Comparison of ENCODE assay signal across 10 mouse cellular contexts in the genomic region with DNA sequence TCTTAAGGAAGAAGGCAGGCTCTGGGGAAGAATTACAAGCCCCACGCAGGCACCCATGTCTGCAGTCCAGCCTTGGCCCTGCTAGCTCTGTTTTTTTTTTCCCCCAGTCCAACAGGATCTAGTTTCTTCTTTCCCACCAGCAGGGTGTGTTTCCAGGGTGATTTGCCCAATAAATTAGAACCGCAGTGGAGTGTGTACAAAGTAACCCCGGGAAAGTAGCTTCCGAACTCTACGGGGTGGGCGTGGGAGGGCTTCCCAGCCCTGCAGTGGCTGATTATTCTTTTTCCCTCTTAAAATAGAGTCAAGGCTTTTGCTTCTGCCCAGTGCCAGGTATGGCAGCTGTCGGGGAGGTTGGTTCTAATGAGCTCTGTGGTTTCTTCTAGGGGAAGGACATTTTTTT. TPM values are rescaled to one million over a fixed set of nuclear protein-coding genes. Genes with fewer than 3 reads are reported as not detected.
DNase-seq lines count a peak whose midpoint lies in the region; ATAC-seq lines count a peak whose summit lies in the region.
"Had no signal": no experiment of that assay in that cellular context is flagged by ENCODE, and none has a peak within 500 bp of the region (broad histone marks: within the 10 kb centered on the region; RNA-seq: fewer than 3 reads in every experiment).

No protein-coding gene starts in this region.

- intact Hi-C loops in heart, postnatal 36 days (cut with DNase I) = no loop called here

- no peak overlapping the region for H3K4me2 ChIP-seq in midbrain, embryonic 11.5 days
- no peak overlapping the region for H3K4me2 ChIP-seq in forebrain, embryonic 15.5 days (replicated peaks)
- H3K4me2 ChIP-seq in limb, embryonic 13.5 days (replicated peaks) = peak overlapping the region; percentile 33
- H3K4me2 ChIP-seq in stomach, embryonic 16.5 days (ENCODE audit: low read depth, low read length) = no peak overlapping the region

- 29% methylated on average over 7 of the region's 7 CpGs for WGBS in midbrain, embryonic 10.5 days
- 17% methylated on average over 7 of the region's 7 CpGs for WGBS in midbrain, embryonic 11.5 days
- WGBS in forebrain, embryonic 15.5 days = 8% methylated on average over 7 of the region's 7 CpGs
- WGBS in limb, embryonic 13.5 days = 7% methylated on average over 7 of the region's 7 CpGs
- 17% methylated on average over 7 of the region's 7 CpGs for WGBS in stomach, embryonic 16.5 days

- ATAC-seq in midbrain, embryonic 11.5 days (ENCODE audit: low FRiP score) = no peak
- peak; percentile 24 for ATAC-seq in forebrain, embryonic 15.5 days (replicated peaks)
- peak; percentile 22; the same call in 1 of the 2 replicates for ATAC-seq in limb, embryonic 13.5 days (ENCODE audit: low FRiP score, low read depth)
- ATAC-seq in stomach, embryonic 16.5 days (ENCODE audit: insufficient read depth, low FRiP score) = no peak
- ATAC-seq: inflammation-experienced regulatory T-cells, adult 6 months had no signal

- H3K27me3 ChIP-seq in midbrain, embryonic 10.5 days (ENCODE audit: low read depth, poor library complexity, severe bottlenecking) = no peaks in the 10 kb centered on the region
- no peaks in the 10 kb centered on the region for H3K27me3 ChIP-seq in midbrain, embryonic 11.5 days (ENCODE audit: control insufficient read depth, insufficient read depth, low read length)
- H3K27me3 ChIP-seq in forebrain, embryonic 15.5 days = no peaks in the 10 kb centered on the region
- H3K27me3 ChIP-seq in limb, embryonic 13.5 days = no peaks in the 10 kb centered on the region
- H3K27me3 ChIP-seq in stomach, embryonic 16.5 days (ENCODE audit: control insufficient read depth, insufficient read depth, low read length) = no peaks in the 10 kb centered on the region

- peaks cover 68% of the 10 kb centered on the region for H3K4me1 ChIP-seq in midbrain, embryonic 10.5 days
- H3K4me1 ChIP-seq in midbrain, embryonic 11.5 days (ENCODE audit: control insufficient read depth, insufficient read depth, low read length) = peaks cover 27% of the 10 kb centered on the region
- peaks cover 71% of the 10 kb centered on the region for H3K4me1 ChIP-seq in forebrain, embryonic 15.5 days
- peaks cover 85% of the 10 kb centered on the region for H3K4me1 ChIP-seq in limb, embryonic 13.5 days
- peaks cover 46% of the 10 kb centered on the region for H3K4me1 ChIP-seq in stomach, embryonic 16.5 days (ENCODE audit: control insufficient read depth, insufficient read depth, low read length)

- peak overlapping the region; percentile 60 for H3K27ac ChIP-seq in midbrain, embryonic 10.5 days (replicated peaks)
- H3K27ac ChIP-seq in midbrain, embryonic 11.5 days (ENCODE audit: low read depth, low read length) = no peak overlapping the region
- H3K27ac ChIP-seq in forebrain, embryonic 15.5 days (replicated peaks) = peak overlapping the region; percentile 77
- peak overlapping the region; percentile 67 for H3K27ac ChIP-seq in limb, embryonic 13.5 days
- peak overlapping the region; percentile 44 for H3K27ac ChIP-seq in stomach, embryonic 16.5 days (ENCODE audit: low read length)

- no peak overlapping the region for H3K4me3 ChIP-seq in midbrain, embryonic 10.5 days
- H3K4me3 ChIP-seq in midbrain, embryonic 11.5 days (ENCODE audit: low read depth, low read length) = no peak overlapping the region
- no peak overlapping the region for H3K4me3 ChIP-seq in forebrain, embryonic 15.5 days
- no peak overlapping the region for H3K4me3 ChIP-seq in limb, embryonic 13.5 days
- no peak overlapping the region for H3K4me3 ChIP-seq in stomach, embryonic 16.5 days (replicated peaks; ENCODE audit: low read length)

- DNase-seq in midbrain, embryonic 10.5 days (ENCODE audit: low spot score) = no peak
- DNase-seq in midbrain, embryonic 11.5 days (ENCODE audit: low spot score, missing footprints) = no peak
- no peak for DNase-seq in thymus, postnatal 25 days
- DNase-seq in c-Kit-positive CD71-positive TER-119-positive erythroid progenitor cells, embryonic 14.5 days (ENCODE audit: low spot score) = no peak
- DNase-seq in heart, postnatal 36 days = no peak
- DNase-seq: thymus, postnatal 14 days had no signal

- H3K36me3 ChIP-seq in midbrain, embryonic 10.5 days = peaks cover 24% of the 10 kb centered on the region
- no peaks in the 10 kb centered on the region for H3K36me3 ChIP-seq in midbrain, embryonic 11.5 days (ENCODE audit: control insufficient read depth, insufficient read depth, low read length)
- no peaks in the 10 kb centered on the region for H3K36me3 ChIP-seq in forebrain, embryonic 15.5 days
- peaks cover 8% of the 10 kb centered on the region; the same call in 1 of the 2 replicates for H3K36me3 ChIP-seq in limb, embryonic 13.5 days
- H3K36me3 ChIP-seq in stomach, embryonic 16.5 days (ENCODE audit: control insufficient read depth, insufficient read depth, low read length) = no peaks in the 10 kb centered on the region

- no peak overlapping the region for H3K9ac ChIP-seq in midbrain, embryonic 11.5 days (ENCODE audit: low read length)
- H3K9ac ChIP-seq in forebrain, embryonic 15.5 days (replicated peaks) = no peak overlapping the region
- no peak overlapping the region; the same call in 1 of the 2 replicates for H3K9ac ChIP-seq in limb, embryonic 13.5 days
- H3K9ac ChIP-seq in stomach, embryonic 16.5 days (ENCODE audit: low read length) = no peak overlapping the region

- no peaks in the 10 kb centered on the region; the same call in 1 of the 2 replicates for H3K9me3 ChIP-seq in midbrain, embryonic 10.5 days (replicated peaks)
- no peaks in the 10 kb centered on the region for H3K9me3 ChIP-seq in midbrain, embryonic 11.5 days (ENCODE audit: control insufficient read depth, low read length)
- H3K9me3 ChIP-seq in forebrain, embryonic 15.5 days = no peaks in the 10 kb centered on the region
- no peaks in the 10 kb centered on the region for H3K9me3 ChIP-seq in limb, embryonic 13.5 days
- no peaks in the 10 kb centered on the region for H3K9me3 ChIP-seq in stomach, embryonic 16.5 days (replicated peaks; ENCODE audit: control insufficient read depth, low read length)

RNA-seq across cellular contexts. Expression of a gene that starts 35.3 kb away (rescaled TPM):
- polyA plus RNA-seq in midbrain, embryonic 10.5 days (2016; fragmentation: Nextera tagmentation; extraction: Ambion mirVana) = 11.8 and 11.9 TPM in 2 replicates
- 9.7 TPM in 2 replicates for polyA plus RNA-seq in midbrain, embryonic 11.5 days (2014; fragmentation: Nextera tagmentation; extraction: Ambion mirVana)
- polyA plus RNA-seq in forebrain, embryonic 15.5 days (2015; fragmentation: Nextera tagmentation; extraction: Ambion mirVana) = 11.8 and 13.6 TPM in 2 replicates
- polyA plus RNA-seq in limb, embryonic 13.5 days (2015; fragmentation: Nextera tagmentation; extraction: Ambion mirVana) = 16.5 and 17.9 TPM in 2 replicates
- polyA plus RNA-seq in stomach, embryonic 16.5 days (2015; fragmentation: Nextera tagmentation; extraction: Ambion mirVana) = 5.6 and 6.0 TPM in 2 replicates
- total RNA-seq in heart, postnatal 36 days (2021) = under 1 TPM; 0.57 to 0.67 TPM

Comparison
In these comparisons a context has a peak if more than half of its experiments do, and no peak if none do; other contexts are left out.
1. ATAC-seq: peak in forebrain, embryonic 15.5 days (single experiment) and limb, embryonic 13.5 days (single experiment); none in midbrain, embryonic 11.5 days (single experiment) and stomach, embryonic 16.5 days (single experiment).